Mouse (Mus musculus): ENCODE data around the gene Ranbp3l. TPM values are rescaled to one million over a fixed set of nuclear protein-coding genes. Genes with fewer than 3 reads are reported as not detected.

Gene Ranbp3l
- total RNA-seq, 1 experiment from 2014 or later, result not detected

GRCm38 (mm10) chr15:9093598-9094365 lies 126.0 kb downstream of the Ranbp3l start:
- no peak for DNase-seq

DNA sequence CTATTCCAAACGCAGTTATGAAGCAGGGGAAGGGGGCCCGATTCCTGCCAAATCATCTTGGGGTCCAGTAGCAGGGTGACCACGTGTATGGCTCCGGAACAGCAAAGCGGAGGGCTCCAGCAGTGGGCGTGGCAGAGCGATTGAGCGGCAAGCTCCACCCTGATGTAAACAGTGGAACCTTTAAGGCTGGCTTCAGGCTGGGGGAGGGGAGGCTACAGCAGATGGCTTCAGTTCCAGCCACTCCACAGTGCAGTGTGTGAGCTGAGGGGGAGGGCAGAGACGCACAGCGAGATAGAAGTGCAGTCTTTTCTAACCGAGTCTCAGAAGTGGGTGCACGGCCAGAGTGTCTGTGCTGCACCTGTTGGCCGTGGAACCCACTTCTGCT lies 126.6 kb downstream of the Ranbp3l start:
- DNase-seq, result no peak

- DNase-seq, result no peak
Observed at GRCm38 (mm10) chr15:9096865-9097264, 129.1 kb downstream of the Ranbp3l start.

DNA sequence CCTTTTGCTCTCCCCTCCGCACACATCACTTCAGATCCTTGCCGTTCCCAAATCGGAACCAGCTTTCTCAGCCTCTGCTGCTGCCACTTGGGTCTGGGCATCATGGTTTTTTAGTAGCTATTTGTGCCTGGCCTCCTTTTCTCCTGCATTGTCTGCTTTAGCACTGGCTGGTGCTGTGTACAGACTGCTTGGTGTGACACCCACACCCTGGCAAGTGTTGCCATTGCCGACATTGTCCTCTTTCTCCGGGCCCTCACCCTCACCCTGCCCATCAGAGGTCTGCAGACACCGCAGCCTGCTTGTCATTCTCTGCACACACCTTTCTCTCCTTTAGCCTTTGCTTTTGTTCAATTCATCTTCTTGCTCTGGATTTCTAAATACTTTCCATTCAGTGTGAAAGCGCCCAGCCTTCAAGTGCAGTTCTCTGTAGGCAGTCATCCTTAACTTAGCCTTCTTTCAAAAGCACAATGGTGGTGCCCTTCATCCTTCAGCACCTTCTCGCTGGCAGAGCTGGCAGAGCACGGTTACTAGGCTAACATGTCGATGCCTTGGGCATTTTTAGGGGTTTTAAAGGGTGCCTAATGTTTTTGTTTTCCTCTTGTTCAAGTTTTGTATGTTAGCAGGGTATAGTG lies 132.8 kb downstream of the Ranbp3l start:
- DNase-seq, result no peak

GRCm38 (mm10) chr15:9106303-9107074 lies 138.7 kb downstream of the Ranbp3l start:
- no peak for DNase-seq

DNA sequence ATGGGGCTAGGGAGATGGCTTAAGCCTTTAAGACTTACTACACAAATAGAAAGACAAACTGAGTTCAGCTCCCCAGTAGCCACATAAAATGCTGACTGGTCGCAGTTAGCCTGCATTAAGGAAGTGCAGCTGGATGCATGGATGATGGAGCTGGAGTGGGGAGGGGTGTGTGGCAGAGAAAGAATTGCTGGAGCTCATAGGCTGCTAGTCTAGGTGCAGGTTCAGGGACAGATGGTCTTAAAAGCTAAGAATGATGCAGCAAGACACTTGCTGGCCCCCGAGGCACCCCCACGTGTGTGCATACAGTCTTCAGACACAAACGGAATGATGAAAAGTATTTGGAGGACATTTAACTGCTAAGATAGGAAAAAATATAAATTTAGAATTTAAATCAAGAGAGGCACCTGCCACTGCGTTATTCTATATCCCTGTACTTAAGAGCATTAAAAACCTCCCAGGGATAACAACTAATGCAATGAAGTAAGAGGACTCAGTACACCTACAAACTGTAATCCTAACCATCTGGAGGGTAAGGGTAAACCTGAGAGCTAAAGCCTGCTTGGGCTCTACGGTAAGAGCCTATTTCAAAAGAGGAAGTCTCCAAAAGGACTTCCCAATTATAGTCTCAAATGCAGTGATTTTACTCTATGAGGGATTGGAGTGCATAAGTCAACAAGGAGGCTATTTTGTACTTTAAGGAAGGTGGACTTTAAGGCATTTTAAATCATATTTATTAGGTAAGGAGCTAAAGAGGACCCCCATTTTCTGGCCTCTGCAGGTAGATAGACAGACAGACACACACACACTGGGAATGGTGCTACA lies 143.0 kb downstream of the Ranbp3l start:
- DNase-seq, result no peak

GRCm38 (mm10) chr15:9111648-9112047 lies 143.9 kb downstream of the Ranbp3l start:
- no peak for DNase-seq

DNA sequence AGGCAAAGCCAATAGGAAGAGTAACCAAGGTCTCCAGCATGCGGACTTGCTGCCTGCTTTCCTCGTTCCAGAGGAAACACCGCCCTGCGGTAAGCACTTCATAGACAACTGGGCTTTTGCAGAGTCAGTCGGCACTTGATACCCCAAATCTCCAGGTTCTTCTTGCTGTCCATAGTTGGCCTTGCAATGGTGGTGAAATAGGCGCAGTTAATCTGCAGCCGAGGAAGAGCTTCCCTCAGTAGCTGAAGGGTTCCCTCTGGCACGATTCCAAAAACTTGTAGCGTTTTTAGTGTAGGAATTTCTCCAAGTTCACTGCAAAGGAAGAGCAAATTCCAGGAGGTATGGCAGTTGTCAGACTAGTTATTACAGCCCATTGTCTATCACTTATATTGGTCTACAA lies 145.8 kb downstream of the Ranbp3l start:
- peak; percentile 25 for DNase-seq

DNA sequence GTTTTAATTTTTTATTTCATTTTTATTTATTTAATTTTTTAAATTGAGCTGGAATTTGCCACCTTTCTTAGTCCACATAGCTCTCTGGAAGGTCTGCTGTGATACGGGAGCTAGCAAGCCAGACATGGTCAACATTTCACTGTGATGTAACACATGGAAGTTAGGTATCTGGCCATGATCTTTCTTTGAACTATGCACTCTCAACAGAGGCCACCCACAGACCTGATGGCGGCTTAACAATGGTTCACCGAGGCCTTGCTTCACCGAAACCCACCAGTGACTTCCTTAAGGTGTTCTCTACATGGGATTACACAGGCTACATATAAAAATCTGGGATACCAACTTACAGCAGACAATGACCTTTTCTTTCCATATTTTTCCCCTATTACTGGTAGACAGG lies 146.4 kb downstream of the Ranbp3l start:
- no peak for DNase-seq

GRCm38 (mm10) chr15:9114599-9114998 lies 146.8 kb downstream of the Ranbp3l start:
- no peak for DNase-seq

Other genes starting within 250 kb of the Ranbp3l start
- 57.1 and 81.3 TPM in 2 replicates for gene Nadk2, start 103.3 kb downstream of the Ranbp3l start, total RNA-seq (2021)
- gene Lmbrd2, start 172.6 kb downstream of the Ranbp3l start, total RNA-seq (2021), result 19.9 and 25.4 TPM in 2 replicates
- gene Skp2, start 187.5 kb downstream of the Ranbp3l start, total RNA-seq (2021), result 6.6 and 7.1 TPM in 2 replicates

Measured in adrenal gland, postnatal 14 days (tissue).